Mouse (Mus musculus): ENCODE data around the gene Ankrd23.

The Ankrd23 gene

DNA sequence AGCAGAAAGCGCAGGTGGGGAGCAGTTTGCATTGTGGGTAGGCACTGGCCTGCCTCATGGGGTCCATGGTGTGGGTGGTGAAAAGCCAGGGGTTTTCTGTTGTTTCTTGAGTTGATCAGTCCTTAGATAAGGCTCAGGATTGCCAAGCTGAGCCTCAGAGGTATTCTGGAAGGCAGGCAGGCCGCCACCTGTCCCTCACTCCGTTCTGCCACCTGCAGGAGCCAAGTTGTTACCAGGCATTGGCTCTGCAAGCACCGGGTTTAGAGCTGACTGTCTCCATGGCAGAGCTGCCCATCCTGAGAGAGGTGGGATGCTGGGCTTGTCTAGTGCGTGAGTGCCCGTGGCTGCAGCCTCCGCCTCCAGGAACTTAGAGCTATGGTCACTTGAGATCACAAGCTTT, 14.5 kb downstream of the Ankrd23 start:
- no peak for ATAC-seq (ENCODE audit: low TSS enrichment)

DNA sequence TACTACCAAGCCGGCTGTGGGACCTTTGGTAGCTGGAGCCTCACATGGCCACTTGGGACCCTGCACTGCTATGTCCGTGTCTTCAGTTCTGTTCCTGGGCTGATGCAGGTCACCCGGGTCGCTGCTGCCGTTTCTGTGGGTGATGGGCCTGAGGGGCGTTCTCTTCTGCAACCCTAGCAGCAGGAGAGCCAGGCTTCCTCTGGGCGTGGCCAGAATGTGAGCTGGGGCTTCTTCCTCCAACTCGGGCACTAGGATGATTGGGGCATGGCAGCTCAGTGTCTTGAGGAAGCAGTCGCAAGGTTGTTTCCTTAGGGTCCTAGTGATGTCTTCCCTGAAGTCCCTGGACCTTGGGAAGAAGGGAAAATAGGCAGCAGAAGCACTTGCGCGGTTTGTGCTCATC, 17.1 kb downstream of the Ankrd23 start:
- no peak for ATAC-seq (ENCODE audit: low TSS enrichment)

DNA sequence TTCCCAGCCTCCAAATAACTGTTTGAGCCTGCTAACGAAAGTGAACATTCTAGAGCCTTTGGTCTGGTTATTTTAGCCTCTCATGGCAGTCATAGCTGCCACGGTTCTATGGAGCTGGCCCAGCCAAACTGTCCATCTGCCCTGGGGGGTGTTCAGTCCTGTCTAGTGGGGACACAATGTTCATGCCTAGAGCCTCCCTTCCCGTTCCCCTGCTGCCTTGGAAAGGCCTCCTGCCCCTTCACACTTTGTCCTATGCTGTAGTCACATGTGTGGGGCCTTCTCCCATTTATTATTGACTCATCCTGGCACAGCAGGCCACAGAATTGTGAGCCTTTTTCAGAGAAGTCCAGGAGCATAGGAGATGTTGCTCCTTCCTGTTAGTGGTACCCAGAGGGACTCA, 18.4 kb downstream of the Ankrd23 start:
- ATAC-seq (ENCODE audit: low TSS enrichment) = no peak

DNA sequence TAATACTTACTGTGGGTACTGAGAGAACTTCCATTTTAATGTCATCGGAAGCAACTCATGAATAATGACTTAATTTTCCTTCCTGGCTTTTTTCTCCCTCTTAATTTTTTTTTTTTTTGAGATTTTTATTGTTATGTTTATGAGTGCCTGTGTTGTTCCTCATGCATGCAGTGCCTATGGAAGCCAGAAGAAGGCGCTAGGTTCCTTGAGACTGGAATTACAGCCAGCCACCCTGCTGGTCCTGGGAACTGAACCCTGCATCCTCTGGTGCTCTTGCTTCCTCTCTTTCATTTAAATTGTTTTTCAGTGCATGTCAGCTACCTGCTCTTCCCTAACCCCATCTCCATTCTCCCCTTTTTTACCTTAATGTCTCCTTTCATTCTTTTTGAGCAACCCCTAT, 23.0 kb downstream of the Ankrd23 start:
- no peak for ATAC-seq (ENCODE audit: low TSS enrichment)

DNA sequence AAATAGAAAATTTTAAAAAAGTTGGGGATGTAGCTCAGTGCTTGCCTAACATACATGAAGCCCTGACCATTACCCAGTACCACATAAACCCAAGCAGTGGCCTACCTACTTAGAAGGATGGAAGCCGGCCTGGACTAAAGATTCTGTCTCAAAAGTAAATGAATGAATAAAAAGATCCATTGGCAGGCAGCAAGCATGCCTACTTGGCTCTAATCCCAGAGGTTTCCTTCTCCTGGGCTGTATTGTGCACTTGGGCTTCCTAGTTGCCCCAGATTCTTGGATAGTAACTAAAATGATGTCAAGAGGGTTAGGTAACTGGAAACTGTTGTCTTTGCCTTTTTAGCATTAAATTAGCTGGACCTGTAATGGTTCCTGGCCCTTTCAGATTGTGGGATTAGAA, 23.4 kb downstream of the Ankrd23 start:
- ATAC-seq (ENCODE audit: low TSS enrichment) = no peak

DNA sequence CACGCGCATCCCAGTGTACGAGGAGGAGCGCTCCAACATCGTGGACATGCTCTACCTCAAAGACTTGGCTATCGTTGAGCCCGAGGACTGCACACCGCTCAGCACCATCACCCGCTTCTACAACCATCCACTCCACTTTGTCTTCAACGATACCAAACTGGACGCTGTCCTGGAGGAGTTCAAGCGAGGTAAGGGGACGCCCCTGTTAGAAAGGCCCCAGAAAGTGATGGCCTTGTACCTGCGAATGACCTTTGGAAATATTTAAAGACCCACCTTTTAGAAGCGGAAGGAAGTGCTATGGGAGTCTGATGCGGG, 23.8 kb downstream of the Ankrd23 start:
- ATAC-seq (ENCODE audit: low TSS enrichment) = 0 out of 2 replicates have a peak, but pooled peaks have one; percentile 4

DNA sequence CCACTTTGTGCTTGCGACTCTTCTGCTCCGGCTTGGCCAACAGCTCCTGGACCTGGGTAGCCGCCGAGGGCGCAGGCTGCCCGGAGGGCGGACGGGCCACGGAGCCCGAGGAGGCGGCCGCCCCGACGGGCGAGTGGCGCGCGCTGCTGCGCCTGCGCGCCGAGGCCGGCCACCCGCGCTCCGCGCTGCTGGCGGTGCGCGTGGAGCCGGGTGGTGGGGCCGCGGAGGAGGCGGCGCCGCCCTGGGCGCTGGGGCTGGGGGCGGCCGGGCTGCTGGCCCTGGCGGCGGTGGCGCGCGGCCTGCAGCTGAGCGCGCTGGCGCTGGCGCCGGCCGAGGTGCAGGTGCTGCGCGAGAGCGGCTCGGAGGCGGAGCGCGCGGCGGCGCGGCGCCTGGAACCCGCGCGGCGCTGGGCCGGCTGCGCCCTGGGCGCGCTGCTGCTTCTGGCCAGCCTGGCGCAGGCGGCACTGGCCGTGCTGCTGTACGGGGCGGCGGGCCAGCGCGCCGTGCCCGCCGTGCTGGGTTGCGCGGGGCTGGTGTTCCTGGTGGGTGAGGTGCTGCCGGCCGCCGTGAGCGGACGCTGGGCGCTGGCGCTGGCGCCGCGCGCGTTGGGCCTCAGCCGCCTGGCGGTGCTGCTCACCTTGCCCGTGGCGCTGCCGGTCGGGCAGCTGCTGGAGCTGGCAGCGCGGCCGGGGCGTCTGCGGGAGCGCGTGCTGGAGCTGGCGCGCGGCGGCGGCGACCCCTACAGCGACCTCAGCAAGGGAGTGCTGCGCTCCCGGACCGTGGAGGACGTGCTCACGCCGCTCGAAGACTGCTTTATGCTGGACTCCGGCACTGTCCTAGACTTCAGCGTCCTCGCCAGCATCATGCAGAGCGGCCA, 24.4 kb downstream of the Ankrd23 start:
- peak; percentile 56 for ATAC-seq (ENCODE audit: low TSS enrichment)

DNA sequence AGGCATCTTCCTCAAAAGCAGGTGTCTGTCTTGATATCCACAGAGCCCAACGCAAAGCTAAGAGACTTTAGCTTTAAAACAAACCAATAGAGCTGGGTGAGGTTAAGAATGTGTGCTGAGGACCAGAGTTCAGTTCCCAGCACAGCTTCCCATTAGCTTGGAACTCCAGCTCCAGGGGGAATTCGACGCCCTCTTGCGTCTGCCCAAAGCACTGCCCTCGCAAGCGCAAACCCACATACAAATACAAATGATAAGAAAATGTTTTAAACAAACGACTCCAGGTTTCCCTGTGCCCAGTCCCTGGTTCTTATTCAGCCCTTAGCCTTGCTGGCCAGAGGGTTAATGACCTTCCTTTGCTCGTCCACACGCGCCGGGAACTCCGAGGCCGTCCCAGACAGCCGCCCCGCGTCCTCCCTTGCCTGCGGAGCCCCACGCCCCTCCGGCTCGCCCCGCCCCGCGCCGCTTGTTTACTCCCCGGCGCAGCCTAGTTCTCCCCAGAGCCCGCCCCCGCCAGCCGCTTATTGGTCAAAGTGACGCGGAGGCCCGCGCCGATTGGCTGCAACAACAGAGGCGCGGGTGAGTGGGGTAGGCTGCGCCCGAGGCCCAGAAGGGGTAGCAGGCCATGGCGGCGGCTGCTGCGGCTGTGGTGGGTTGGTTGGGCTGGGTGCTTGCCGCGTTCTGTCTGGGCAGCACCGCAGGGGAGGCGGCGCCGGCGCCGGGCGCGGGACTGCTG, 25.2 kb downstream of the Ankrd23 start, which contains the start of gene Cnnm3:
Cnnm3 (plus strand) TSS at position 579 of the 733 bp plus-strand sequence.
- ATAC-seq (ENCODE audit: low TSS enrichment) = peak; percentile 87

DNA sequence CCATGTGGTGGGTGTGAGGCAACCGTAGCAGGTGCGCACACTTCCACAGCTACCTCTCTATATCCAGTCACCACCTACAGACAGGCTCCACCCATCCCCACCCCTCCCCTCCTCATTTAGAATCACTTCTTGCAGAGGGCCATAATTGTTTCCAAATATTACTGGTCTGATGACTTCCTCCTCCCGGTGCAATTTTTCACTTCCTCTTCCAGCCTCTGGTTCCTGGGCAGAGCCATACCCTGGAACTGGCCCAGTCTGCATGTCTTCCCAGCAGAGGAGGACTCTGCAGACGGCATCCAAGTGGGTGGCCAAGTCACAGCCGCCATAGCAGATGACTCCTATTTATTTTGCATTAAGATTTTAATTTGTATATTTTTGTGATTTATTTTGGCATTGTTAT, 28.4 kb downstream of the Ankrd23 start:
- no peak for ATAC-seq (ENCODE audit: low TSS enrichment)

DNA sequence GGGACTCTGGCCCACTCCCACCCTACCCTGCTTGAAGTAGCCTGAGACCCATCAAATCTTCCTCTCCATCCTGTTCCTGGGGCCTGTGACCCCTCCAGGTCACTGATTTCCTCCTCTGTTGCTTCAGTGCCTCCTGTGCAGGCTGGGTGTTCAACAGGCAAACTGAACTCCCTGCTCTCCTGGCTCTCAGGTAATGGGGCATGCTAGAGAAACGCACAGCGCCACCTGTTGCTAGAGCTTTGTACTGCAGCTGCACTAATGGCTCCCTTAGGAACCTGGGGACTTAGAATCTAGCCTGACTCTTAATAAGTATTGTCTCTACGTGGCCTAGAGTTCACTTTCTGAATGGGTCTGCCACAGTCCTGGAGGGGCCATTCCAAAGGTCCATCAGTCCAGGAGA, 35.4 kb downstream of the Ankrd23 start:
- ATAC-seq (ENCODE audit: low TSS enrichment) = peak; percentile 82

DNA sequence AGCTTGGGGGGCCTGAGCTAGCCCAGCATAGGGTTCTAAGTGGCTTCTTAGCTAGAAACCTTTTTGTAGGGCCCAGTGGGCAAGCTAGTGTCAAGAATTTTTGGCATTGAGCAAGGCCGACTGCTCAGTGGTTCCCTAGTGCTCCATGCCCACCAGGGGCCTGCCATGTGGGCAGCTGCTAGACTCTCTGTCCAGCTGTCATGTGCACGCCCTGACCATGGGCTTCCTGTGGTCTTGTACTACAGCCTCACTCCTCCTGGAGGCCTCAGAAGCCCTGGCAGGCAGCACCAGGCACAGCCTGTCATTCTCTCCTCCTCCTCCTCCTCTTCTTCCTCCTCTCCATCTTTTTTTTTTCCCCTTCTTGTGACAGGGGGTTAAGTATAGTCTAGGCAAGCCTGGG, 39.4 kb downstream of the Ankrd23 start:
- no peak for ATAC-seq (ENCODE audit: low TSS enrichment)

DNA sequence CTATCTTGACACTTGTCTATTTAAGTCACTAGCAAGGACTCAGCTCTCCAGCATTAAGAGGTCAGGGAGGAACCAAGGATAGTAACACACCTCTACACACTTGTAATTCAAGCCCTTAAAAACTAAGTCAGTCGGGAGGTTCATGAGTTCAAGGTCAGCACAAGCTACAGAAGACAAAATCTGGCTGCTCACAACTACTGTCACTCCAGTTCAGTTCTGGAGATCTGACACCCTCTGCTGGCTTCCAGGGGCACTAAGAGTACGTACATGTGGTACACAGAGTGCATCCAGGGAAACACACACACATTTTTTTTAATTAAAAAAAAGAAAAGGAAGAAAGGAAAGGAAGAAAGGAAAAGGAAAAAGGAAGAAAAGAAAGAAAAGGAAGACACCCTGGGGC, 40.0 kb downstream of the Ankrd23 start:
- ATAC-seq (ENCODE audit: low TSS enrichment) = no peak

DNA sequence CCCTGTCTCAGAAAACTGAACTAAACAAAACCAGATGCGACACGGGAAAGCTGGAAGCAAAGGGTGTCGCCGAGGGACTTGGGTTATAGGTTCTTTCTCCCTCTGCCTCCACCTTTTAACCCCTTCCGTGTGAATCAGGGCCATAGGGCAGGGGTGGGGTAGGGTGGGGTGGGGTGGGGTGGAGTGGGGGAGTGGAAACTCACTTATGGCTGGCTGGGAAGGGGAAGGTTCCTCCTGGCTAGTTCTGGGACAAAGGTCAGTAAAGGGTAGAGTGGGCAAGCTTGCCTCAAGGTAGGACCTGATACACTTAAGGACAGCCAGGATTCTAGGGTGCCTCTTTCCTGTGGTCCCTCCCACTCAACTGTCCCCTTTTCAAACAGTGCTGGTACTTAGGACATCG, 43.4 kb downstream of the Ankrd23 start:
- no peak for ATAC-seq (ENCODE audit: low TSS enrichment)

DNA sequence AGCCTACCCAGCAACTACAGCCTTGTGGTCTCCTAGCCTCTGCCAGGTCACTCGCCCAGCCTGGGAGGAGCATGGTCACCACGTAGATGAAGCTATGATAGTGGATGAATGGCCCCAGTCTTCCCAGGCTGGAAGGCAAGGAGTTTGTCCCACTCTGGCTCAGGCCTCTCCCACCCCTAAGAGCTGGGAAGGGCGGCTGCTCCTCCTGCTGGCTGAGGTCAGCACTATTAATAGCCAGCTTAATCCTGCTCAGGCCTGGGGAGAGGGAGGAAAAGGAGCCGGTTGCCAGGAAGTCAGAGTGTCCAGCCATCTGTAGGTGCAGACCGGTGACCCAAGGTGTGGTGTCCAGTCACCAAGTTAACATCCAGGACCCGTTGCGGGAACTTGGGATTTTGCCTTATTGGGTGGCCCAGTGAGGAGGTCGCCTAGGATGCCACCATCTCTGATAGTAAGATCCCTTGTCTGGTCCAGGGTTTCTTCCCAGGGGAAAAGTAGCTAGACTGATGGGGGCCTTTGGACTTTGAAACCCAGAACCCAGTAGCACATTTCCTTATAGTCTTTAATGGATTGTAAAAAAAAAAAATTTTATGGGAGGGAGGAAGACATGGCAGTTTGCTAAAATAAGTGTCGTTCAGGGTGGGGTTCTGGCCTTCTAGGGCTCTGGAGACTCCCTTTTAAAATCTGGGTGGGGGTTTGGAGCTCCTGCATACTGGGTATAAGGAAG, 44.1 kb downstream of the Ankrd23 start:
- 0 out of 2 replicates have a peak, but pooled peaks have one; percentile 44 for ATAC-seq (ENCODE audit: low TSS enrichment)

DNA sequence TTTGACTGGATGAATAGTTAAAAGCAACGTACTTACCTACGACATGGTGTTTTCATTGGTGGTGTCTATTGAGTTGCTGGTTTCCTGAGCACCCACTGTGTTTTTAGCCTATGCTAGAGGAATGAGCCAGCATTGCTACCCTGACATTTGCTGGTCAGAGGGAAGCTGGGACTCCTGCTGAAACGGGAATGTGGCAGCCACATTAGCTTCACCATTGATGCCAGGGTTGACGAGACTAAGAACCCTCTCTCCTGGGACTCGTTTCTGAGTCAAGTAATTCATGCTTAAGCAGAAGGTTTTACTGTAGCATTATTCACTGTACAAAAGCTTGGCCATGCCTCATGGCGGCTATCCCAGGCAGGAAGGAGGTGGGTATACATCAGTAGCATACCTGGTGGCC, 47.0 kb downstream of the Ankrd23 start:
- ATAC-seq (ENCODE audit: low TSS enrichment) = no peak

DNA sequence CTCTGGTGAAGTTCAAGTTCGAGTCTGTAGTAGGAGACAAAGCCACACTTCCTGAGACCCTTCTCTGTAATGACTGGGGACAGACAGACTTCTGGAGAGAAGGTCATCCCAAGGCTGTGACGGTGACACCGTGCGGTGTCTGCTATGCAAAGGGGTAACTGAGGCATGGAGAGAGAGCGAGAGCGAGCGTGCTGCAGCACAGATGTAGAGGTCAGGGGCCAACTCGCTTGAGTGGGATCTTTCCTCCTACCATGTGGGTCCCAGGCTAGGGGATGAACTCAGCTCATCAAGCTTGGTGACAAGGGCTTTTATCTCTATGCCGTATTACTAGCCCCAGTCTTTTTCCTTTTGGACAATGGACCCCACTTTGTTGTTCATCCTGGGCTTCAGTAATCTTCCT, 49.6 kb downstream of the Ankrd23 start:
- no peak for ATAC-seq (ENCODE audit: low TSS enrichment)

DNA sequence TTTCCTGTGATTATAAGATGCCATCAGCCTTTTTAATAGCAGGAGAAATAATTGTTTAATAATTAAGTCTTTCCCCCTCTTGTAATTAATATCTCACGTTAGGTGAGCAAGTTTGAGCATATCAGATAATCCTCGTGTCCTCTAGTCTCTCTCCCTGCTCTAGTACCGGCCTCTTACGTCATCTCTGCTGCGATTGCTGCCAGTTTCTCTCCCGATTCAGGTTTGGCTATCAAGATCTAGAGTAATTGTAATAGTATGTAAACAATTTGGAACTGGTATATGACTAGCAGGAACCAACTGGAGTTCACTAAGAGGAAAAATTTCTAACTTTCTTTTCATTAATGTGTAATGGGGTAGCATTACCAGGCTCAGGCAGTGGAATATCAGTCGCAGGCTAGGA, 51.6 kb downstream of the Ankrd23 start:
- ATAC-seq (ENCODE audit: low TSS enrichment) = no peak

DNA sequence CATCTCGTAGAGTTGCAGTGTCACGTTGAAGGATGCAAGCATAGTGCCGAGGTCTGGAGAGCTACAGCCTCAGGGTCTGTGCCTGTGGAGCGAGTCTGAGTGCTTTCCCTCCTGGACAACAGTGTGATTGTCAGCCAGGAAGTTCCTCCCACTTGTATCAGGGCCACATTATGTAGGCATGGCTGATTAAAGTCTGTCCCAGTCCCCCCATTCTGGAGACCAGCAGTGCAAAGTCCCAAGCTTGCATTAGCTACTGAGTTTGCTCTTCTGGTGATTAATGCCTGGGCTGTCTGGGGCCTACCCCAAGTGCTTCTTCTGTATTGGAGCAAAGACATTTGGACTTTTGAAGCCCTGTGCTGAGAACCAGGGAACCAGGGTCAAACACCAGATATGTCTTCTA, 52.9 kb downstream of the Ankrd23 start:
- no peak for ATAC-seq (ENCODE audit: low TSS enrichment)

Measured in frontal cortex, adult (tissue).